Mouse (Mus musculus): Measurements from ENCODE around the gene Gad2.

GRCm38 (mm10) chr2:22704780-22705727, 83.0 kb downstream of the Gad2 start:
- TF ChIP-seq CTCF (IDR thresholded peaks at IDR 0.05; ENCODE audit: low read depth) (no peak), EP300 (IDR thresholded peaks at IDR 0.05; ENCODE audit: low read depth) (no peak)

Data from heart, postnatal 0 days (tissue).